Mouse (Mus musculus): ENCODE results near the gene Abcf2. TPM values are rescaled to one million over a fixed set of nuclear protein-coding genes. Genes with fewer than 3 reads are reported as not detected.

Abcf2 gene
- polyA plus RNA-seq, 1 experiment from 2014 or later, result 55.7 TPM

DNA sequence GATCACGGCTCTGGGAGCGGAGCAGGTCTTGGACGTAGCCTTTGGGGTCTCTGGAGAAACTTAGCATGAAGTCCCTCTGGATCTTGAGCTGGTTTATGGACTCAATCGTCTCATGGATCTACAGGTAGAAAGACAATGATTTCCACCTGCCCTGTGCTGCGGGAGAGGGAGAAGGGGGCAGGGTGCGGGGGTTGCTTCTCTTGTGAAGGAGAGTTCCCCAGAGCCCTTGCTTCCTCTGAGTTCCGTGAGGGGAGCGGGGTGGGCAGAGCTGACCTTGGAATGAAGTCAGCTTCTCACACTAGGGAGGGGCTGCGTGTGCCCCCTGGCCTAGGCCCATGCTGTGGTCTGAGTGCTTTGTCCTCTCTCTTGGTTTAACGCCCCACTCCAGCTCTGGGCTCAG lies 16.0 kb upstream of the Abcf2 start:
- Histone ChIP-seq H3K27me3 (no peaks in the 10 kb centered on the region), H3K4me3 (no peak overlapping the region), H3K36me3 (peaks cover 57% of the 10 kb centered on the region), H3K4me2 (no peak overlapping the region), H3K27ac (no peak overlapping the region), H3K4me1 (replicated peaks) (peaks cover 30% of the 10 kb centered on the region), H3K9ac (no peak overlapping the region), H3K9me3 (replicated peaks) (no peaks in the 10 kb centered on the region)
- WGBS, result 79% methylated on average over 10 of the region's 10 CpGs
- no peak for ATAC-seq (replicated peaks; ENCODE audit: insufficient number of reproducible peaks, insufficient read depth, low FRiP score, low read depth)

DNA sequence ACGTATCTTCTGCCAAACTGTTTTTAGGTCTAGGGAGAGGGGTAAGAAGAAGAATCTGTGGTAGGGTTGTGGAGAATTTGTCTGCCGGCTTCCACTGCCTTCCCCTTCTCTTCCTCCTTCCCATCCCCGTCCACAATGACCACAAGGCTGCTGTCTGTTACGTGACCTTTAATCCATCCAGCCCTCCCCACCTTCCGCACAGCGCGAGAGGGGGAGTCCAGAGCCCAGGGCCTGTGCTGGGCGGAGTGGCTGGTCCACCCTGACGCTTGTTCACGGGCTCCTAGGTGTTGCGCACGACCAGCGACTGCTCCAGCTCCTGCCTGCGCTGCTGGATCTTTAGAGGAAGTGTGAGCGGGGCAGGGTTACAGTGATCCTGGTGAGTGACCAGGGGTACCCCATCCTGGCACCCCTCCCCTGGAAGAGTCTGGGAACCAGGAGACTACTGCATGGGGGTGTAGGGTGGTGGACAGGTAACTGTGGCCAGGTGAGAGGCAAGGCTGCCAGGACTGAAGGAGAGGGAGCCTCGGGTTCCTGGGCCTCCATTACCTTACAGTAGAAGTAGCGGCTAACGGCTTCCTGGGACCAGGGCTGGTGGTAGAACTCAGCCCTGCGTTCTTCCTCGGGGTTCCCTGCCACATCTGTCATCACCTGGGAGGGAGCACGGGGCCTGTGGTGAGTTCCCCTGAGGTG lies 15.3 kb upstream of the Abcf2 start:
- Histone ChIP-seq H3K4me1 (replicated peaks) (peaks cover 30% of the 10 kb centered on the region), H3K9ac (no peak overlapping the region), H3K27ac (no peak overlapping the region), H3K9me3 (replicated peaks) (no peaks in the 10 kb centered on the region), H3K4me2 (peak overlapping the region; percentile 42; the same call in 1 of the 2 replicates), H3K36me3 (peaks cover 57% of the 10 kb centered on the region), H3K27me3 (no peaks in the 10 kb centered on the region), H3K4me3 (no peak overlapping the region)
- 65% methylated on average over 21 of the region's 21 CpGs for WGBS
- no peak for ATAC-seq (replicated peaks; ENCODE audit: insufficient number of reproducible peaks, insufficient read depth, low FRiP score, low read depth)

DNA sequence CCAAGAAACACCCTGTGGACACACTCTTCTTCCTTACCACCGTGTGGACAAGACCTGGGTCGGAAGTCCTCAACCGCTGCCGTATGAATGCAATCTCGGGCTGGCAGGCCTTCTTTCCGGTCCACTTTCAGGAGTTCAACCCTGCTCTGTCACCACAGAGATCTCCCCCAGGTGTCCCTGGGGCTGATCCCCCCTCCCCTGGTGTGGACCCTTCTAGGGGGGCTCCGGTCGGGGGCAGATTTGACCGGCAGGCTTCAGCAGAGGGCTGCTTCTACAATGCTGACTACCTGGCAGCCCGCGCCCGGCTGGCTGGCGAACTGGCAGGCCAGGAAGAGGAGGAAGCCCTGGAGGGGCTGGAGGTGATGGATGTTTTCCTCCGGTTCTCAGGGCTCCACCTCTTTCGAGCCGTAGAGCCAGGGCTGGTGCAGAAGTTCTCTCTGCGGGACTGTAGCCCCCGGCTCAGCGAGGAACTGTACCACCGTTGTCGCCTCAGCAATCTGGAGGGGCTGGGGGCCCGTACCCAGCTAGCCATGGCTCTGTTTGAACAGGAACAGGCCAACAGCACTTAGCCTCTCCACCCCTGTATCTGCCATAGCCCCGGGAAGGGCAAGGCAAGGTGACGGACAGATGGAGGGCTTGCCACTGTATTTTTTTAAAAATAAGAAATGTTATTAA lies 14.7 kb upstream of the Abcf2 start:
- Histone ChIP-seq H3K4me3 (no peak overlapping the region), H3K36me3 (peaks cover 57% of the 10 kb centered on the region), H3K4me2 (peak overlapping the region; percentile 42), H3K9ac (0 out of 2 replicates have a peak overlapping the region, but pooled peaks have one; percentile 8), H3K27me3 (no peaks in the 10 kb centered on the region), H3K27ac (no peak overlapping the region), H3K9me3 (replicated peaks) (no peaks in the 10 kb centered on the region), H3K4me1 (replicated peaks) (peaks cover 33% of the 10 kb centered on the region)
- 54% methylated on average over 24 of the region's 24 CpGs for WGBS
- no peak for ATAC-seq (replicated peaks; ENCODE audit: insufficient number of reproducible peaks, insufficient read depth, low FRiP score, low read depth)

DNA sequence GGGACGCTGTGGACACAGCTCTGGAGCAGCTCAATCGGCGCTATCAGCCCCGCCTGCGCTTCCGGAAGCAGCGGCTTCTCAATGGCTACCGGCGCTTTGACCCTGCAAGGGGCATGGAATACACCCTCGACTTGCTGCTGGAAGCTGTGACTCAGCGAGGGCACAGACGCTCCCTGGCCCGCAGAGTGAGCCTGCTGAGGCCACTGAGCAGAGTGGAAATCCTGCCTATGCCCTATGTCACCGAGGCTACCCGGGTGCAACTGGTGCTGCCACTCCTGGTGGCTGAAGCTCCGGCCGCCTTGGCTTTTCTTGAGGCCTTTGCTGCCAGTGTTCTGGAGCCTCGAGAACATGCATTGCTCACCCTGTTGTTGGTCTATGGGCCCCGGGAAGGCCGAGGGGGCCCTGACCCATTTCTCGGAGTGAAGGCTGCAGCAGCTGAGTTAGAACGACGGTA lies 14.0 kb upstream of the Abcf2 start:
- no peak for ATAC-seq (replicated peaks; ENCODE audit: insufficient number of reproducible peaks, insufficient read depth, low FRiP score, low read depth)
- H3K4me3 ChIP-seq, result no peak overlapping the region
- H3K36me3 ChIP-seq, result peaks cover 57% of the 10 kb centered on the region
- H3K4me2 ChIP-seq, result peak overlapping the region; percentile 42
- WGBS, result 30% methylated on average over 23 of the region's 23 CpGs
- H3K27me3 ChIP-seq, result no peaks in the 10 kb centered on the region
- H3K4me1 ChIP-seq (replicated peaks), result peaks cover 27% of the 10 kb centered on the region
- no peak overlapping the region for H3K27ac ChIP-seq
- no peak overlapping the region for H3K9ac ChIP-seq
- H3K9me3 ChIP-seq (replicated peaks), result no peaks in the 10 kb centered on the region

GRCm38 (mm10) chr5:24589511-24590500 lies 12.5 kb upstream of the Abcf2 start:
- H3K4me3 ChIP-seq, result no peak overlapping the region
- no peak for ATAC-seq (replicated peaks; ENCODE audit: insufficient number of reproducible peaks, insufficient read depth, low FRiP score, low read depth)
- WGBS, result 85% methylated on average over 20 of the region's 20 CpGs
- no peak overlapping the region for H3K9ac ChIP-seq
- no peaks in the 10 kb centered on the region for H3K9me3 ChIP-seq (replicated peaks)
- no peak overlapping the region for H3K4me2 ChIP-seq
- peaks cover 44% of the 10 kb centered on the region for H3K36me3 ChIP-seq
- H3K4me1 ChIP-seq (replicated peaks), result peaks cover 30% of the 10 kb centered on the region
- no peaks in the 10 kb centered on the region for H3K27me3 ChIP-seq
- no peak overlapping the region for H3K27ac ChIP-seq

GRCm38 (mm10) chr5:24587200-24587577 lies 9.9 kb upstream of the Abcf2 start:
- no peak for ATAC-seq (replicated peaks; ENCODE audit: insufficient number of reproducible peaks, insufficient read depth, low FRiP score, low read depth)
- peak overlapping the region; percentile 59 for H3K27ac ChIP-seq

DNA sequence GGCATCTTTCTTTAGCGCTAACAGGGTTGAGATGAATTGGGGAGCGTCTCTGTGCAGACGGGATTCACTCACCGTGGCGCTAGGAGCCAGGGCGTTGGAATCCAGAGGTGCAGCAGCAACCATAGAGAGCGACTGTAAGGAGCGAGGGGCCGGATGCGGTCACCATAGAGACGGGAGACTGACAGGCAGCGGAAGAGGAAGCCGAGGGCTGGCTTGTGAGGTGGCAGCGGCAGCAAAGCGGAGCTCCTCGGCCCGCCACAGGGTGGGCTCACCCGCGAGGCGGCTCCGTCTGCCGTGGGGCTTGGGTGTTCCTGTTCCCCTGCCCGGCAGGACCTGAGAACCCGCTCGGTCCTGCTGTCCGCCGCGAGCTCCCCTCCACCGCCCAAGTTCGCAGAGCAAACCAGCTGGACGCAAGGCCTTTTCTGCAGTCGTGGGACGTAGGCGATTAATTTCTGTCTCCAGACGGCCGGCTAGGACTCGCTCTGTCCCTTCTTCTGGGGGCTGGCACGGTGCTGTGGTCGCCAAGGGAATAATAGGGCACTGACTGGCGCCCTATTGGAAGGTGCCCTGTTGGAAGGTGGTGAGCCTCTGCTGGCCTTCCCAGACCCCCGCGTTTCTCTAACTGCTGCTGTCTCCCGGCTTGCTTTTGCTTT lies 9.4 kb upstream of the Abcf2 start, which contains the start of gene Chpf2:
Gene Chpf2, plus strand, starts transcription at position 195 of the 653 bp plus-strand sequence.
- Histone ChIP-seq H3K27me3 (no peaks in the 10 kb centered on the region), H3K4me1 (replicated peaks) (peaks cover 24% of the 10 kb centered on the region)
- under 1% methylated on average over 43 of the region's 43 CpGs for WGBS

More at GRCm38 (mm10) chr5:24587200-24587577, 9.9 kb upstream of the Abcf2 start:
- Histone ChIP-seq H3K4me1 (replicated peaks) (peaks cover 29% of the 10 kb centered on the region), H3K4me2 (peak overlapping the region; percentile 89), H3K36me3 (peaks cover 17% of the 10 kb centered on the region), H3K4me3 (peak overlapping the region; percentile 86), H3K27me3 (no peaks in the 10 kb centered on the region), H3K9ac (peak overlapping the region; percentile 77), H3K9me3 (replicated peaks) (no peaks in the 10 kb centered on the region)
- WGBS, result 12% methylated on average over 4 of the region's 4 CpGs

DNA sequence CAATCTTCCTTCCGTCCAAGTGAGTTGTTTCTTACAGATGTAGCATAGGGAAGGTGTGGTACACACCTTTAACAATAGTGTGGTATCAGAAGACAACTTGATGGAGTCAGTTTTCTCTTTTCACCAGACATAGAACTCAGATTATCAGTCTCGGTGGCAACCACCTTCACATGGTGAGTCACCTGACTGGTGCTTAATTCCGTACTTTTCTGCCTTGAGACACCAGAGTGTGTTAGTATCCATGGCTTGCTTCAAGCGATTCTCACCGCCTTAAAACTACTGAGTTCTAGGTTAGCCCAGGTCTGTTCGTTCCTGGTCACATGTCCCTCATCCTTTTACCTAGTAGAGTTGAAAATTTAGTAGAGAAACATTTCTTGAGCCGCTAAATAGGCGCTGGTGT lies 8.8 kb upstream of the Abcf2 start:
- Histone ChIP-seq H3K9me3 (replicated peaks) (no peaks in the 10 kb centered on the region), H3K9ac (peak overlapping the region; percentile 77), H3K36me3 (peaks cover 7% of the 10 kb centered on the region; the same call in 1 of the 2 replicates), H3K4me1 (replicated peaks) (peaks cover 19% of the 10 kb centered on the region), H3K4me2 (peak overlapping the region; percentile 89), H3K4me3 (peak overlapping the region; percentile 86), H3K27me3 (no peaks in the 10 kb centered on the region), H3K27ac (no peak overlapping the region)
- WGBS, result 10% methylated on average over 8 of the region's 8 CpGs
- ATAC-seq (replicated peaks; ENCODE audit: insufficient number of reproducible peaks, insufficient read depth, low FRiP score, low read depth), result no peak

More for the DNA sequence above, 9.4 kb upstream of the Abcf2 start, which contains the start of gene Chpf2:
- Histone ChIP-seq H3K4me3 (peak within 1 kb of the TSS; percentile 86), H3K36me3 (peaks cover 12% of the 10 kb centered on the region), H3K4me2 (peak within 1 kb of the TSS; percentile 89), H3K9ac (peak within 1 kb of the TSS; percentile 77), H3K9me3 (replicated peaks) (no peaks in the 10 kb centered on the region), H3K27ac (peak within 1 kb of the TSS; percentile 59)
- ATAC-seq (replicated peaks; ENCODE audit: insufficient number of reproducible peaks, insufficient read depth, low FRiP score, low read depth), result peak; percentile 82

DNA sequence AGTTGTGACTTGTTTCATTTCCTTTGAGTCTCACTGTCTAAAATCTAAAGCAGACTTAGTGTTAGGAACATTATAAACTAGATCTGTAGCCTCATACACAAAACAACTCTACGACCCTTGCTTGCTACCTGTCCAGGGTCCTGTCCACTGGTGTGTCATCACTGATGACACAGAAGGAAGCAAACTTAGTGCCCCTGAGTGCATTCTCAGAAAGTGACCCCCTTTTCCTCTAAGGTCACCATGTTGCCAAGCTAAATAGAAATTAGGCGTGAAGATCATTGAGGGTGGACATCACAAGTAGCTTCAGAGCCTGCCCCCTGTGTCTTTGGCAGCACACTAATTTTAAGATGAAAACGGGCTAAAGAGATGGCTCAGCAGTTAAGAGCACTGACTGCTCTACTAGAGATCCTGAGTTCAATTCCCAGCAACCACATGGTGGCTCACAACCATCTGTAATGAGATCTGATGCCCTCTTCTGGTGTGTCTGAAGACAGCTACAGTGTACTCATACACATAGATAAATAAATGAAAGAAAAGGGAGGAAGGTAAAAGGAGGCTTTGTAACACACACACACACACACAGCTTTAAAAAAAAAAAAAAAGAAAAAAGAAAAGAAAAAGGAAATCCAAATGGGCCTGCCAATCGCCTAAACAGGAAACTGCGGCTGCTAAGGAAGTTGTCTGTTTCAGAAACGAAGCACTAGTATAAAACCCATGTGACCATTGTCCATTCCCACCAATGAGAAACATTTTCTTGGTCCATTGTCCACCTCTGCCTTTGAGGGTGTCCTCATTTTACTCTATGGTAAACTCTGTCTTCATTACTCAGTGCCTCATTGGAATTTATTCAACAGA lies 1.1 kb upstream of the Abcf2 start:
- no peaks in the 10 kb centered on the region for H3K27me3 ChIP-seq

GRCm38 (mm10) chr5:24576801-24577182 lies 475 bp downstream of the Abcf2 start:
- peaks cover 36% of the 10 kb centered on the region for H3K36me3 ChIP-seq
- peaks cover 14% of the 10 kb centered on the region for H3K4me1 ChIP-seq (replicated peaks)
- peak overlapping the region; percentile 82 for H3K27ac ChIP-seq
- peak overlapping the region; percentile 78 for H3K9ac ChIP-seq
- H3K27me3 ChIP-seq, result no peaks in the 10 kb centered on the region
- ATAC-seq (replicated peaks; ENCODE audit: insufficient number of reproducible peaks, insufficient read depth, low FRiP score, low read depth), result peak; percentile 20; the same call in 1 of the 2 replicates
- peak overlapping the region; percentile 84 for H3K4me2 ChIP-seq
- peak overlapping the region; percentile 85 for H3K4me3 ChIP-seq
- WGBS, result under 1% methylated on average over 32 of the region's 32 CpGs
- no peaks in the 10 kb centered on the region for H3K9me3 ChIP-seq (replicated peaks)

More for the DNA sequence above, 1.1 kb upstream of the Abcf2 start:
- H3K27ac ChIP-seq, result peak overlapping the region; percentile 83
- peak overlapping the region; percentile 40 for H3K9ac ChIP-seq
- peaks cover 20% of the 10 kb centered on the region for H3K36me3 ChIP-seq
- H3K4me1 ChIP-seq (replicated peaks), result peaks cover 14% of the 10 kb centered on the region
- no peak for ATAC-seq (replicated peaks; ENCODE audit: insufficient number of reproducible peaks, insufficient read depth, low FRiP score, low read depth)
- WGBS, result 56% methylated on average over 6 of the region's 6 CpGs
- H3K9me3 ChIP-seq (replicated peaks), result no peaks in the 10 kb centered on the region
- peak overlapping the region; percentile 84 for H3K4me2 ChIP-seq
- H3K4me3 ChIP-seq, result peak overlapping the region; percentile 85
